Mouse (Mus musculus): Measurements from ENCODE around the gene Ppme1. TPM values are rescaled to one million over a fixed set of nuclear protein-coding genes. Genes with fewer than 3 reads are reported as not detected.

Gene Ppme1
- polyA plus RNA-seq (2015; fragmentation: Nextera tagmentation; extraction: Ambion mirVana), result 139 and 141 TPM in 2 replicates

DNA sequence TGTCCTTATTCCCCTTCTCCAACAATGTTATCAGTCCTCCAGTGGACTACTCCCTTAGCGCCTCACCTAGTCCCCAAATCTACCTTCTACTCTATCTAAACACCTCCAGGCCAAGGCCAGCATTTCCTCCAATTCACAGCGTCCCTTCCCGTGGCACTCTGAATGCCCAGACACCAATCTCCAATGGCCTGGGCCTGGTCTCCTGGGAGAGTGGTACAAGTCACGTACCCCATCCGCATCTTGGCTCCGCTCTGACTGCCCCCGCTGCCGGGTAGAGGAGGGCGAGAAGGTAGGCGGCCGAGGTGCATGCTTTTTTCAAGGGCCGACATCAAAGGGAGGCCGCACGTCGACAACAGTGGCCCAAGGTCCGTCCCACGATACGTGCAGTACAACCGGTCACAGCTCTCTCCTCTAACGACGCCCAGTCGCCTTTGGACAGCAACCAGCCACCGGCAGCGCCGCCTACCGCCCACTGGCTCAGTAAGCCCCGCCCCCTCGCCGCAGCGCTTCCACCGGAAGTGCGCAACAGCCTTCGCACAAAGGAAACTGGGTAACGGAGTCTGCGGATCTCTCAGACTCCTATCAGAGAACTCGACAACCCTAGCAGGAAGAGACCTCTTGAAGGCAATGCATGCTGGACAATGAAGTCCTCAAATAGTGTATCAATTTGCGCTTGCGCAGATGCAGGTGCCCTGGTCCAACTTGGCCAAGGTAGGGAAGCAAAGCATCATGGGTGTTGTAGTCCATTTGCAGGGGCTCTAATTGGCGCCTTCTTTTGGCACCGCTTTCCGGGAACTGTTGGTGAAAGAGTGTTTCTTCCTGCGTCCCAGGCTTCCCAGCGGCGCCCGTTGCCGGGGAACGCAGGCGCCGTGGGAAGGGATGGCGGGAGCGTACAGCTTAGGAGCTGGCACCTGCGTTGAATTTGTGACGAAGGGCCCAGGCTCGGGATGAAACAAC is at the start of gene Ppme1, which contains the start of gene C2cd3:
Ppme1 (minus strand) TSS at position 813 of the 957 bp plus-strand sequence.
C2cd3 (plus strand) TSS at position 739 of the 957 bp plus-strand sequence.
- Histone ChIP-seq H3K9ac (peak within 1 kb of the TSS; percentile 87), H3K4me1 (replicated peaks) (peaks cover 35% of the 10 kb centered on the region), H3K36me3 (peaks cover 13% of the 10 kb centered on the region), H3K4me2 (peak within 1 kb of the TSS; percentile 63), H3K27ac (peak within 1 kb of the TSS; percentile 94), H3K4me3 (peak within 1 kb of the TSS; percentile 80), H3K9me3 (no peaks in the 10 kb centered on the region), H3K27me3 (no peaks in the 10 kb centered on the region)
- under 1% methylated on average over 54 of the region's 54 CpGs for WGBS
- ATAC-seq (ENCODE audit: low FRiP score), result peak; percentile 98

DNA sequence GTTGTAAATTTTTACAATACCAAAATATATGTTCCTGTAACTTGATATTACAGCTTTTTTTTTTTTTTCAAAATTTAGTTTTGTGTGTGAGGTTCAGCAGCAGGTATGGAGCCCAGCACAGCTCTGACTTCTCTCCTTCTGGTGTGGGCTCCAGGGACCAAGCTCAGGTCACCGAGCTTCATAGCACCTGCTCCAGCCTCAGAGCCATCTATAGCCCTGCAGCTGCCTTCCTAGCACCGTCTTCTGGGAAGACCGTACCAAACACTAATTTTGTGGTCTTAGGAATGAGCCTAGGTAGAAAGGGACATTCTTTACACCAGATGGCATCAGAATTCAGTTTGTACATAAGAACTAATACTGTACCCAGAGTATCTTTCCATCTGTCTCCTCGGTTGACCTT is 36.6 kb upstream of the Ppme1 start:
- Histone ChIP-seq H3K27ac (no peak overlapping the region), H3K4me3 (no peak overlapping the region), H3K4me1 (replicated peaks) (no peaks in the 10 kb centered on the region), H3K9me3 (no peaks in the 10 kb centered on the region), H3K4me2 (no peak overlapping the region), H3K36me3 (peaks cover 82% of the 10 kb centered on the region), H3K9ac (no peak overlapping the region), H3K27me3 (no peaks in the 10 kb centered on the region)
- no peak for ATAC-seq (ENCODE audit: low FRiP score)
- WGBS, result 96% methylated on average over 4 of the region's 4 CpGs

DNA sequence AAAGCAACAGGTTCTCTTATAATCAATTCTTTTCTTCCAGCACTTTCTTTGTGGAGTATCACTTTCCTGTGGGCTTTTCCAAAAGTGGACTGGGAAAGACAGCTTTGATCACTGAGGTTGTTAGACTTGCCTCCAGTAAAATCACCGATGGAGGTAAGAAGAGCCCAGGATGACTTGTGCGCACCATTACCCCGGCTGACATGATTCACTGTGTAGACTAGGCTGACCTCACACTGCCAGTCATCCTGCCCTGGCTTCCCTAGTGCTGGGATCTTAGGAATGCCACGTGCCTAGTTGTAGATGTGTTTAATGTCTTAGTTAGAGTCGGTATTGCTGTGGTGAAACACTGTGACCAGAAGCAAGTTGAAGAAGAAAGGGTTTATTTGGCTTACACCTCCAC is 35.6 kb upstream of the Ppme1 start:
- Histone ChIP-seq H3K9me3 (no peaks in the 10 kb centered on the region), H3K36me3 (peaks cover 81% of the 10 kb centered on the region), H3K4me2 (no peak overlapping the region), H3K9ac (no peak overlapping the region), H3K4me1 (replicated peaks) (no peaks in the 10 kb centered on the region), H3K27ac (no peak overlapping the region), H3K4me3 (no peak overlapping the region), H3K27me3 (no peaks in the 10 kb centered on the region)
- ATAC-seq (ENCODE audit: low FRiP score), result no peak
- 95% methylated on average over 5 of the region's 5 CpGs for WGBS

GRCm38 (mm10) chr7:100402715-100403114 is 30.6 kb upstream of the Ppme1 start:
- ATAC-seq (ENCODE audit: low FRiP score), result no peak
- Histone ChIP-seq H3K9me3 (no peaks in the 10 kb centered on the region), H3K9ac (no peak overlapping the region), H3K36me3 (peaks cover 64% of the 10 kb centered on the region), H3K4me3 (no peak overlapping the region), H3K4me2 (no peak overlapping the region), H3K4me1 (replicated peaks) (no peaks in the 10 kb centered on the region), H3K27me3 (no peaks in the 10 kb centered on the region), H3K27ac (no peak overlapping the region)
- WGBS, result 71% methylated on average over 4 of the region's 4 CpGs

DNA sequence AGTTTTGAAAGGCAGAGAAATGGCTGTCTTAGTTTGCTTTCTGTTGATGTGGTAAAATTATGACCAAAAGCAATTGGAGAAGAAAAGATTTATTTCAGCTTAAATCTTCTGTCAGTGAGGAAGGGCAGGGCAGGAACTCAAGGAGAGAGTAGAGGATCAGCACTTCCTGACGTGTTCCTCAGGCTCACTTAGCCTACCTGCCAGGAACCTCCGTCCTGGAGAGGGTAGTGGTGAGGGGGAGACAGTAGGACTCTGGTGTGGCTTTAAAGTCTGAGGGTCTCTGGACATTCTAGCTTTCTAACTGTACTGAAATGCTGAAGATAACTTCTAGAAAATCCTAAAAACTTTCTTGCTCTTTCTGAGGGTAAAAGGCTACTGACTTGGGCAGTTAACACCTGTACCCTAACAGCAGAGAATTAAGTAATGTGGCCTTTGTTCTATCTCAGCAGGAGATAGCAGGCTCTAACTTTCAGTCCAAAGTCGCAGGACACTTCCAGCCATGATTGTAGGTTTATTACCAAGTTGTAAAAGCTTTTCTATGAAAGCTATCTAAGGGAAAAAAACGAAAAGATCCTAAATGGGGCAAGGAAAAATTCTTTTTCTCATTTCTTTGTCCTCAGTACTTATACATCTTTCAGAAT is 28.9 kb upstream of the Ppme1 start:
- H3K4me1 ChIP-seq (replicated peaks), result no peaks in the 10 kb centered on the region
- H3K36me3 ChIP-seq, result peaks cover 64% of the 10 kb centered on the region
- no peaks in the 10 kb centered on the region for H3K9me3 ChIP-seq
- 70% methylated on average over 4 of the region's 4 CpGs for WGBS
- H3K27ac ChIP-seq, result no peak overlapping the region
- no peak overlapping the region for H3K9ac ChIP-seq
- ATAC-seq (ENCODE audit: low FRiP score), result no peak
- no peaks in the 10 kb centered on the region for H3K27me3 ChIP-seq
- no peak overlapping the region for H3K4me2 ChIP-seq
- no peak overlapping the region for H3K4me3 ChIP-seq

DNA sequence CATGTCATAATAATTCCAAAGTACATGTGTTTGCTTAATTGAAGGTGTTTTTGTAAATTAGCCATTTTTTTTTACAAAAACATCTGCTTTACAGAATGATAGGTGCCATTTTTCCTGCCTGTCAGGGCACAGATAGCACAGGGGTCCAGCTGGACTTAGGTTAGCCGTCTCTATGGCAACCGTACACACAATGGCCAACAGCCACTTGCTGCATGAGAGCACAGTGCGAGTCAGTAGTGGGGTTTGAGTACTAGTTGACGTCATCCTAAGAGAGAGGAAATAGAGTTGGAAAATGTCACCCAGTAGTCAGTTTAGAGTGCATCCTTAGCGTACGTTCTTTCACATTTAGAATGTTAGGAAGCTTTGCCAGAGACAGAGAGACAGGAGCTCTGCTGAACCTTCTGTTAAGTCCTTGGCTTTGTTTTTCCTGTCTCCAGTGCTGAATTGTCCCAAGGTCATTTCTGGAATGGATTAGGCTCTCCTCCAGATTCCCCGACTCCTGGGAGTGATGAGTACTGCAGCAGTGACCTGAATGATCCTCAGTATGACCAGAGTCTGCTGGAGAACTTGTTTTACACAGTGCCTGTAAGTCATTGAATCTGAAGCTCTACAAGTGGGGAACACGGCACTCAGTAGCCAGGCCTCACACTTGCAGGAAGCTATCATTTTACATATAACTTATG is 27.3 kb upstream of the Ppme1 start:
- peaks cover 67% of the 10 kb centered on the region for H3K36me3 ChIP-seq
- H3K27me3 ChIP-seq, result no peaks in the 10 kb centered on the region
- H3K4me2 ChIP-seq, result no peak overlapping the region
- H3K9ac ChIP-seq, result no peak overlapping the region
- no peak for ATAC-seq (ENCODE audit: low FRiP score)
- no peaks in the 10 kb centered on the region for H3K9me3 ChIP-seq
- no peaks in the 10 kb centered on the region for H3K4me1 ChIP-seq (replicated peaks)
- 51% methylated on average over 8 of the region's 8 CpGs for WGBS
- no peak overlapping the region for H3K4me3 ChIP-seq
- no peak overlapping the region for H3K27ac ChIP-seq

DNA sequence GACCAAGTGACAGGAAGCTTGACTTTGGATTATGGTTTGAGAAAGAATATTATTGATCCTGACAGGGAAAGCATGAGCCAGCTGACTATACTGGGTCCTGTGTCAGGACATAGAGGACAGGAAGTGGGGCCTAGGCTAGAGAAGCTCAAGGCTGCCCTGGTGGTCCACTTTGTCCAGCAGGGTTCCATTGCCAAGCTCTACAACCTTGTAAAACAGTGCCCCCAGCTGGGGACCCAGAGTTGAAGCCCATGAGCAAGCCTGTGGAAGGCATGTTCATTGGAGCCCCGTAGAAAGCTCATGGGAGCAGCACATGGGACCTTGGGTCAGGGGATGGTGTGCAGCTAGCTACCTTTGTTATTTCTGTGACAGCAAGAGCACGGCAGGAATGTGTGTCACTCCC is 20.2 kb upstream of the Ppme1 start:
- 90% methylated on average over 2 of the region's 2 CpGs for WGBS
- H3K4me2 ChIP-seq, result no peak overlapping the region
- no peak overlapping the region for H3K27ac ChIP-seq
- H3K36me3 ChIP-seq, result peaks cover 85% of the 10 kb centered on the region
- no peaks in the 10 kb centered on the region for H3K9me3 ChIP-seq
- ATAC-seq (ENCODE audit: low FRiP score), result no peak
- no peak overlapping the region for H3K4me3 ChIP-seq
- no peaks in the 10 kb centered on the region for H3K4me1 ChIP-seq (replicated peaks)
- H3K9ac ChIP-seq, result no peak overlapping the region
- no peaks in the 10 kb centered on the region for H3K27me3 ChIP-seq

DNA sequence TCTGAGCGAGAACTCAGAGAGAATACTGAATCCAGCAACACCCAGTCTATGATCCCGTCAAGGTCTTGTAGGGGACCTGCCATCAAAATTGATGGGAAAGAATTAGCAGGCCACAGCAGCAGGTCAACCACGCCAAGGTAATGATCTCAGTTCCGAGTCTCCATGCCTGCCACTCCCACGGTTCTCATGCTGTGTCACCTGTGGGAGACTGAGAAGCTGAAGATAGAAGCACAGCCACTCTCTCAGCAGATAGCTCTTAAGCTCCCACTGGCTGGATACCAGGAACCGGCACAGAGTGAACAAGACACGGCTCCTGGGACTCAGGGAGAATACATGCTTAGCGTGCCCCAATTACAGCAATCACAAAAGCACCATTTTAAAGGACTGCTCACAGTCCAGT is 18.1 kb upstream of the Ppme1 start:
- no peak overlapping the region for H3K4me3 ChIP-seq
- no peaks in the 10 kb centered on the region for H3K4me1 ChIP-seq (replicated peaks)
- ATAC-seq (ENCODE audit: low FRiP score), result no peak
- no peak overlapping the region for H3K27ac ChIP-seq
- peaks cover 65% of the 10 kb centered on the region for H3K36me3 ChIP-seq
- 89% methylated on average over 8 of the region's 8 CpGs for WGBS
- no peak overlapping the region for H3K4me2 ChIP-seq
- no peaks in the 10 kb centered on the region for H3K9me3 ChIP-seq
- H3K27me3 ChIP-seq, result no peaks in the 10 kb centered on the region
- no peak overlapping the region for H3K9ac ChIP-seq

DNA sequence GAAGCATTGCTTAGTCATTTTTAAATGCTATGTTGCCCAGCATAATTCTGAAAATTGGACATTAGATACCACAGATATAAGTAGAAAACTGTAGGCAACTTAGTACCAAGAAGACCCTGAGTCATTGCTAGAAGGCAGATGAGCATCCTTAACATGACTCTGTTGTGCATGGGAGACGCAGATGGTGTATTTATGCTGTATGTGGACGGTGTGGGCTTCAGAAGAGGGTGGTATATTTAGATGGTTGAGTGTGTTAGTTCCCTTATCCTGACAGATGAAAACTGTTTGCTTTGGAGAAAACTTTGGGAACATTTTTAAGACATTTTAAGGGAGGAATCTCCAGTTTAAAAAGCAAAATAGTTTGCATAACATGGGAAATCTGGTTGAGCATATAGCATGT is 16.1 kb upstream of the Ppme1 start:
- no peak for ATAC-seq (ENCODE audit: low FRiP score)
- H3K36me3 ChIP-seq, result peaks cover 55% of the 10 kb centered on the region

GRCm38 (mm10) chr7:100383207-100383606 is 11.1 kb upstream of the Ppme1 start:
- Histone ChIP-seq H3K4me3 (no peak overlapping the region), H3K27me3 (no peaks in the 10 kb centered on the region), H3K36me3 (peaks cover 47% of the 10 kb centered on the region), H3K4me2 (no peak overlapping the region), H3K9ac (no peak overlapping the region), H3K9me3 (no peaks in the 10 kb centered on the region), H3K4me1 (replicated peaks) (no peaks in the 10 kb centered on the region), H3K27ac (no peak overlapping the region)
- no peak for ATAC-seq (ENCODE audit: low FRiP score)
- 91% methylated on average over 2 of the region's 2 CpGs for WGBS

More for the DNA sequence above, 16.1 kb upstream of the Ppme1 start:
- H3K4me3 ChIP-seq, result no peak overlapping the region
- no peaks in the 10 kb centered on the region for H3K27me3 ChIP-seq
- H3K9me3 ChIP-seq, result no peaks in the 10 kb centered on the region
- no peak overlapping the region for H3K9ac ChIP-seq
- no peak overlapping the region for H3K4me2 ChIP-seq
- WGBS, result 98% methylated on average over 2 of the region's 2 CpGs
- no peaks in the 10 kb centered on the region for H3K4me1 ChIP-seq (replicated peaks)
- H3K27ac ChIP-seq, result no peak overlapping the region

DNA sequence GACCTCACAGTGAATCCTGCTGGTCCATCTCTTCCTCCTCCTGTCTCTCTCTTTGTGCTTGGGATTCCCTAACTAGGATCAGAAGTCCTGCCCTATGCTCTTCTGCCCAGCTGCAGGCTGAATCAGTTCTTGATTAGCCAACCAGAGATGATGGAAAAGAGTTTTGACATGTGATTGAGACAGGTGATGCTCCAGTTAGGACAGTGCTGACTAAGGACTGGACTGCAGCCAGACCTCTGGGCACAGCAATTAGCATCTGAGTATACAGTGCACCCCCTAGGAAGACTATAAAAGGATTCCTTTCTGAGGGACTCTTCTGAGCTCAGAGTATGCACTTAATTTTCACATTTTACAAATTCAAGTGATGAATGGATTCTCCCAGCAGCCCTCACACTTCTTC is 9.1 kb upstream of the Ppme1 start:
- Histone ChIP-seq H3K9me3 (no peaks in the 10 kb centered on the region), H3K4me1 (replicated peaks) (no peaks in the 10 kb centered on the region), H3K4me3 (no peak overlapping the region), H3K4me2 (no peak overlapping the region), H3K27ac (no peak overlapping the region), H3K36me3 (peaks cover 54% of the 10 kb centered on the region), H3K27me3 (no peaks in the 10 kb centered on the region), H3K9ac (no peak overlapping the region)
- no peak for ATAC-seq (ENCODE audit: low FRiP score)

DNA sequence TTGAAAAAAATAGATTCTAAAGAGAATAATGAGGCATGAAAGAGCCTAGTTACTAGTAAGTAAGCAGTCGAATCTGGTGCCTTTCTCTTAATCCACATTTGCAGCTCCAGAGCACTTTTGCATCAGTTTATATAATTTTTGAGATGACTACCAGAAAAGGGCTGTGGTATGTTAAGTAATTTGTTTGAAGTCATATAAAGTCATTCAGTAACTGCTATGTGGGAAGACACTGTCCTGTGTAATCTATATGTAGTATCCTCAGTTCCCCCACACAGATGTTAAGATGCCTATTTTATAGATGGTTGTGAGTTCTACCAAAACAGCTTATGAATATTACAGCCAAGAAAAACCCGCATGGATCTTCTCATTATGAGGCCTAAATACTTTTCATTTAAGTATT is 6.2 kb upstream of the Ppme1 start:
- no peaks in the 10 kb centered on the region for H3K9me3 ChIP-seq
- no peak overlapping the region for H3K4me3 ChIP-seq
- no peak overlapping the region for H3K27ac ChIP-seq
- 86% methylated on average over 2 of the region's 2 CpGs for WGBS
- peaks cover 61% of the 10 kb centered on the region for H3K36me3 ChIP-seq
- peaks cover 3% of the 10 kb centered on the region for H3K4me1 ChIP-seq (replicated peaks)
- no peaks in the 10 kb centered on the region for H3K27me3 ChIP-seq
- no peak overlapping the region for H3K9ac ChIP-seq
- ATAC-seq (ENCODE audit: low FRiP score), result no peak
- H3K4me2 ChIP-seq, result no peak overlapping the region

Data from hindbrain, embryonic 13.5 days (tissue).